Mouse (Mus musculus): Measurements from ENCODE around the gene Gm815.
A peak's percentile ranks its signal among the peaks of the same experiment; 100 is the strongest.

Gm815 gene

GRCm38 (mm10) chr19:26885616-26886015 lies at the start of gene Gm815:
TSS of gene Gm815 (plus strand) at chr19:26885881.
- DNase-seq (ENCODE audit: low read depth, low spot score): no peak

GRCm38 (mm10) chr19:26837626-26838025 lies 48.1 kb upstream of the Gm815 start:
- DNase-seq (ENCODE audit: low read depth, low spot score): no peak

DNA sequence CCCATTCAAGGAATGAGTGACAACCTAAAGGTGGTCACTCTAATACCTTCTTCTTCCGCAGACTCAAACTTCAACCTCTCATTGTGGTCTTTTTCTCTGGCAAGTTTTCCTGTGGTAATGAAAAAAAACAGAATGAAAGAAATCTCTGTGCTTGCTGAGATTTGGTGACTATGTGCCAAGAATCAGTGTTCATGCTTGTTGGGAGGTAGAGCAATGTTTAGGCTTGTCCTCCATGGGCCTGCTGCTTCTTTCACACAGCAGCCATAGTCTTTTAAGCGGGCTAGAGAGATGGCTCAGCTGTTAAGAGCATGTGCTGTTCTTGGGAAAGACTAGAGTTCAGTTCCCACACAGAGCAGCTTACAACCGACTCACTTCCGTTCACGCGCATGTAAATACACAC lies 41.8 kb upstream of the Gm815 start:
- no peak for DNase-seq (ENCODE audit: low read depth, low spot score)

- DNase-seq (ENCODE audit: low read depth, low spot score): no peak
These were observed 40.9 kb upstream of the Gm815 start for GRCm38 (mm10) chr19:26844813-26845212.

DNA sequence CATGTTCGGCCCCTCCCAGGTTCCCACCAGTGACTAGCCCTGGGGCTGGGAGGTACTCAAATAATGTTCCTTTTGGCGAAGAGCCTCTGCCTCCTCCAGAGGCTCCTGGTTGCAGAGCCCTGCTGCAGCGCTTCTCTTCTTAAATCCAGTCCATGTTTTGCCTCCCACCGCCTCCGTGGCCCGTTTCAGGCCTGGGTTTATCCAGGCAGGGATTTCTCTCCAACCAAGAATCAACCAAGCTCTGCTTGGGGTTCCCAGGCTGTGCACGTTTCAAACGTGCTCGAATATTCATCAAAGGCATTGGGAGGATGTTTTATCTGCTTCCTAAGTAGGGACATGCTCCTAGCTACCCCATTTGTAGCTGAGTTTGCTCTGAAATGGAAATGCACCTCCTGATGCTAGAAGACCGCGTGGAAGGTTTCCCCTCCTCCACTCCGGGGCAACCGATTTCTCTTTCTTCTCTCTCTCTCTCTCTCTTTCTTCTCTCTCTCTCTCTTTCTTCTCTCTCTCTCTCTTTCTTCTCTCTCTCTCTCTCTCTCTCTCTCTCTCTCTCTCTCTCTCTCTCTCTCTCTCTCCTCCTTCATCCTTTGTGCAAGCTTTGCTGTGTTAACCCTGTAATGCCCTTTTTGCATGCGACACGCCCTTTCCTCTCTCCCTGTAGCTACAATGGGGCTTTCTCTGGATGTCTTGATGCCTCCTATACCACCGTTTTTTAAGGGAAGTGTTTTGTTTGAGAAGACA lies 40.2 kb upstream of the Gm815 start:
- DNase-seq (ENCODE audit: low read depth, low spot score): peak; percentile 94

DNA sequence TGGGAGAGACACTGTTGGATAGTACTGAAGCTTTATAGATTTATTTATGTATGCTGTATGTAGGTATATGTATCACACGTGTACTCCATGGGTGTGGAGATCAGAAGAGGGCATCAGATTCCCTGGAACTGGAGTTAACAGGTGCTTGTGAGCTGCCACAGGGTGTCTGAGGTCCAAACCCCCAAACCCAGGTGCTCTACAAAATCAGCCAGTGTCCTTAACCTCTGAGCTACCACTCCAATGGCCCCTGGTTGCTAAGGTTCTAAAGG lies 39.7 kb upstream of the Gm815 start:
- no peak for DNase-seq (ENCODE audit: low read depth, low spot score)

DNA sequence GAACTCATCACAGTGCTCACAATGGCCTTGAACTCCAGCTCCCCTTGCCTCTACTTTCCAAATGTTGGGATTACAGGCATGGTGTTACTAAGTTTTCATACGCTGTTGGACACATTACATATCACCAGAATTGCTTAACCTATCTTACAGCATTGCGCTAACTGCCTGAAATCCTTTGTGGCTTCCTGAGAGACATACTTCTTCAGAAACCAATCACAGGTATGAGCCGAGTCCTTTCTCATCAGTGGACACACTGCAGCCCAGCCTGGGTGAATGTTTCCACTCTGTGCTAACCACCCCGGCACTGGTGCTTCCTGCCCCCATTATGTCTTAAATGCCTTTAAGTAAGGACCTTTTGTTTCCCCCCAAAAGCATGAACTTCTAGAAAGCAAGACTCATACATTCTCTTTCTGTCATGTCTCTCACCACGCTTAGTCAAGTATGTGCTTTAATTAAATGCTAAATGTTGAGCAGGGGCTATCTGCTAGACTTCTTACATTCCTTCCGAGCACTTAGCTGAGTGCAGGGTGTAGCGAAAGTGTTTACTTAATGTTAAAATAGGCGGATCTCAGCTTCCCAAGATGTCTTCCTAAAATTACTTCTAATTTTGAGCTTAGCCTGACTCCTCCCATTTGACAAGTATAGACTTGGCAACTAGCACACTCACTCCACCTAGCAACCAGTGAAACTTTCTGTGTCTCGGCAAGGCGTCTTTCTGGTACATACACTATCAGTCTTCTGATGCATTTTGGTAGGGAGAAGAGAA lies 34.5 kb upstream of the Gm815 start:
- no peak for DNase-seq (ENCODE audit: low read depth, low spot score)

DNA sequence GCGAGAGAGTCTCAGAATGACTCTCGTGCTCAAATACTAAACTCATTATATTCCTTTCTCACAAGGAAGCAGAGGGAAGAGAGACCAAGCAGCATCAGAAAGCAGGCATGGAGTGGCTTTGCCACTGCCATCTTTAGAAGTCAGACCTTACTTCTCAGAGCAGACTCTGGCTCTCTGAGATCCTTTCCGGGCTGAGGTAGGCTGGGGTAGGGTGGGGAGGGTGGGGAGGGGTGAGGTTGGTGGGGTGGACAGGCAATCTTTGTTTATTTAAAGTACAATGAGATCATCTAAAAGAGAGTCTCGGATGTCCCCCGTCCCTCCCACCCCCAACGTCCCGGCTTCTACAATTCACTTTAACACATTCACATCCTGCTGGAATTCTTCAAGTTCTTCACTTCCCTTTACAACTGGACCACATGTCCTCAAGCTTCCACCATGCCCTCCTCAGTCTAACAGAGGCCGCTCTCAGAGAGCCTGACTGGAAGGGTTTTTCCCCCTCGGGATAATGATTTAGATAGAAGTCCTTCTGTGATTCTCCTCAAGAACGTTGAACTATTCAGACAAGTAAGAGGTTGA lies 33.3 kb upstream of the Gm815 start:
- DNase-seq (ENCODE audit: low read depth, low spot score): no peak

GRCm38 (mm10) chr19:26853701-26854282 lies 31.9 kb upstream of the Gm815 start:
- DNase-seq (ENCODE audit: low read depth, low spot score): peak; percentile 84

DNA sequence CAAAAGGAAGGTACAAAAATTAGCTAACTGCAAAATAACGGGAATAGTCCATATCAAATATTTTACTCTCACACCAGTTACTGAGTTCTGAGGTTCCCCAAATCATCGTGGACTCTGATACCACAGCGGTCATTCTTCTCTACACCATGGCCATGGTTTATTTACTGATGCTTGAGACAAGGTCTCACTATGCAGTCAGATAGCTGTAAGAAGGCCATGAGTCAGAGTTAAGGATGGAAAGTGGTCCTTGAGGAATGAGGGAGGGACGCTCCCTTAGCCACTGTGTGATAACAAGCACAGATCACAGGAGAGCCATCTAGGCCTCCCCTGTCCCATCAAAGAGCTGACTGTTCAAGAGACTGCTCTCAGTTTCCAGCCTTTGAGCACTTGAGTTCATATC lies 31.0 kb upstream of the Gm815 start:
- no peak for DNase-seq (ENCODE audit: low read depth, low spot score)

DNA sequence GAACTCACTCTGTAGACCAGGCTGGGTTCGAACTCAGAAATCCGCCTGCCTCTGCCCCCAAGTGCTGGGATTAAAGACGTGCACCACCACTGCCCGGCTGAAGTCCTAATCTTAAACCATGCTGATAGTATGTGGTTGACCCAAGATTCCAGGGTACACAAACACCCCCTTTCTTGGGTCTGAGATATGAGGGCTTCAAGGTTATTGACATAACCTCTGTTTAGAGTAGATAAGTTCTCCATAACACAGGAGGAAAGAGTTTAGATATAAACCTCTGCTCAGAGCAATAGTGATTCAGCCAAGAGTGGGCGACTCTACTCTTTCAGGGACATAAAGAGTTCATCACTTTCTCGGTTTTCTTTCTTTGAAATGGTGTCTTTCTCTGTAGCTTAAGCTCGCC lies 30.5 kb upstream of the Gm815 start:
- no peak for DNase-seq (ENCODE audit: low read depth, low spot score)

DNA sequence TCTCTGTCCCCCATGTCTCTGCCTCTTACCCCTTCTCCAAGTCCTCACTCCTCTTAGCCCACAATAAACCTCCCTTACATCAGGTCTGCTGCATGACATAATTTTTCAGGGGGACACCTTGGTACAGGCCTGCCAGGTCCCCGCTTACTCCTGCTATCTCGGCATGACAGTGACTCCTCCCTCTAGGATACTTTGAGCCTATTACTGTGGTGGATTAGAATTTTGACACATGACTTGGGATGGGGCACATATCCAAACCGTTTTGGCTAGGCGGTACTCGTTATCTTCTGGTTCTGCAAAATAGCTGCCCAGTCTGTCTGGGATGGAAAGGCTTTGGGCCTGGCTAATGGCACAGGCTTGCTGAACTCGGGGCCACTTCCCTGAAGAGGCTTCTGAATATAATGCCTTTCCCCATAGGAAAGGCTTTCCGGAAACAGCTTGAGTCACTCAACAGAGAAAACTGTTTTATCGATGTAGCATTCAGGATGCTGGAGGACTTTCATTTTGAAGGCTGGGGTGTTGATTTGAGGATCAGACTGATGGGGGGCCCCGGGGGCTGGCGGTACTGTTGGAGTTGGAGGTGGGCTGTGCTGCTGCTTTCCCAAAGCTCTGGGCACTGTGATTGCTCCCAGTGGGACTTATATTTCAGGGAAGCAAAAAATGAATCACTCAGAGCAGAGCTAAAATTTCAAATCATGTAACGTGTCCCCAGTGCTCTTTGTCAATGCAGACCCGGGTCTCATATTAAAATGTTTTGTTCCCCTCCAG lies 27.1 kb upstream of the Gm815 start:
- peak; percentile 44 for DNase-seq (ENCODE audit: low read depth, low spot score)

GRCm38 (mm10) chr19:26859195-26859570 lies 26.5 kb upstream of the Gm815 start:
- no peak for DNase-seq (ENCODE audit: low read depth, low spot score)

- peak; percentile 10 for DNase-seq (ENCODE audit: low read depth, low spot score)
These were observed 22.0 kb upstream of the Gm815 start for GRCm38 (mm10) chr19:26863662-26864061.

DNA sequence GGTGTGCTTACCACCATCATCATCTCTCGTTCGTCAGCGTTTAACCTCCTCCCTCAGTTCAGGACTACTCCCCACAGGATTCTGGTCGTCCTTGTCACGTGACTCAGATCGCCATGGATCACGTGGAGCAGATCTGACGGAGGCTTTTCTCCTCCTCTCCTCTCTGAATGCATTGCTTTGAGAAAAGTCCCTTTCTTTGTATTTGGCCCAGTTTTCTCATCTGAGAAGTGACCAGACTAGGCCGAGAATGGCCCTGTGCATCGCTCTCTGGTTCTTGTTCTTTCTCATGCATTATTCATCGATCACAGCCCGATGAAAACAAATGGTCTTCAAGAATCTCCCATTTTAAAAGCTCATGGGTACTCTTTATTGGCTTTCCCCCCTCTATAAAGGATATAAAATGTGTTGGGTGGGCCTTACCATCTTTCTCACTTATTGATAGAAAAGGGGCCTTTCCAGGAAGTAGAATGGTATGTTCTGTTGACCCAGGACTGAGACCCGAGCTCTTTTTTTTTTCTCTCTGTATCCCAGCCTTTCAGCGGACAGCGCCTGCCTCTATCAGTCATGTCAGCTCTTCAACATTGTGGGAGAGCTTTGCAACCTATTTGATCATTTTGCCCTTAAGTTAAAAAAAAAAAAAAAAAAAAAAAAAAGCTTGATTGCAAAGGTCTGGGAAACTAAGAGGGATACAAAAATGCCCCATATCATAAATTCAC lies 20.5 kb upstream of the Gm815 start:
- DNase-seq (ENCODE audit: low read depth, low spot score): no peak

DNA sequence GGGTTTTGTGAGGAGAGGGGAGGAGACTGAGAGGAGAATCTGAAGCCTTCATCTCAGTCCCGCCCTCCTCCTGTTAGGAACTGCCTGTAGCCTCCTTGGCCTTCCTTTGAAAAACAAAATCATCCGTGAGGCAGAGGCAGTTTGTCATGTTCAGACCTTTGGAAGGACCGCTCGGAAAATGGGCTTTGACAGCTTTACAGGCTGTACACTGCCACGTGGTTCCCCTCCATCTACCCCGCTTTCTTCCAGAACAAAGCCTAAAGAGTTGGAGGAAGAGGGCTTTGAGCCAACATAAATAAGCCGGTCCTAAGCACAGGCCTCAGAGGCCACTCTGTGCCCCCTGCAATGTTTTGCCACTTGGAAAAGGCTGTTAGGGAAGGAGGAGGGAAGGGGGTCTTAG lies 19.9 kb upstream of the Gm815 start:
- no peak for DNase-seq (ENCODE audit: low read depth, low spot score)

DNA sequence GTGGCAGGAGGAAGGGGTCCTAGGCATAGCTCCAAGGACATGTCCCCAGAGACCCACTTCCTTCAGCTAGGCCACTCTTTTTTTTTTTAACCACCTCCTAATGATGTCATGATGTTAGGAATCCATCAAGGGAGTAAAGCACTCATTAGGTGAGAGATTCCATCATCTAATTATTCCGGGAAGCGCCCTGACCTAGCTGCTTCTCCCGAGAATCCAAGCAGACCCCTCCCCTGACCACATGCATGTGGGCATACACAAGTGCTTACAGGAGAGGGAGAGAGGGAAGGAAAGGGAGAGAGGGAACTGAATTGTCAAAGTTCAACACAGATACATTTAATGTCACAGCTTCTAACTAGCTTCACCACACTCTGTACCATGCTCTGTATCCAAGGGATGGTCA lies 16.1 kb upstream of the Gm815 start:
- DNase-seq (ENCODE audit: low read depth, low spot score): no peak

GRCm38 (mm10) chr19:26870280-26870679 lies 15.4 kb upstream of the Gm815 start:
- DNase-seq (ENCODE audit: low read depth, low spot score): no peak

DNA sequence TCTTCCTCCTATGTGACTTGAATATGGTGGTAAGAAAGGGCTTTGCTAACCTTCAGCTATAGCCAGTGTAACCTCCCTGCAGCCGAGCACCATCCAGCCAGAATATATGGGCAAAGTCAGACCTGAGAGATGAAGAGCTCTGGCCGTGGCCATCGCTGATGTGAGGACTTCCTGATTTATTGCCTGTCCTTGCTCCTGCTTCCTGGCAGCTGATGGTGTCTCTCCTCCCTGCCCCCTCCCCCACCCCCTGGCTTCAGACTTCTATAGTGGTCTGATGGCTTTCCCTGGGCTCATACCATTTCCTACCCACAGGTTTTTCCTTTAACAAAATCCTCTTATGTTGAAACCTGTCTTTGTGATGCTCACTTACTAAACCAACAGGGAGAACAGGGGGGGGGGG lies 14.6 kb upstream of the Gm815 start:
- no peak for DNase-seq (ENCODE audit: low read depth, low spot score)

GRCm38 (mm10) chr19:26872886-26873285 lies 12.8 kb upstream of the Gm815 start:
- no peak for DNase-seq (ENCODE audit: low read depth, low spot score)

- no peak for DNase-seq (ENCODE audit: low read depth, low spot score)
These were observed 10.1 kb upstream of the Gm815 start for GRCm38 (mm10) chr19:26875601-26876000.

Data from 3T3-L1 (cell line).